In the genomic region with DNA sequence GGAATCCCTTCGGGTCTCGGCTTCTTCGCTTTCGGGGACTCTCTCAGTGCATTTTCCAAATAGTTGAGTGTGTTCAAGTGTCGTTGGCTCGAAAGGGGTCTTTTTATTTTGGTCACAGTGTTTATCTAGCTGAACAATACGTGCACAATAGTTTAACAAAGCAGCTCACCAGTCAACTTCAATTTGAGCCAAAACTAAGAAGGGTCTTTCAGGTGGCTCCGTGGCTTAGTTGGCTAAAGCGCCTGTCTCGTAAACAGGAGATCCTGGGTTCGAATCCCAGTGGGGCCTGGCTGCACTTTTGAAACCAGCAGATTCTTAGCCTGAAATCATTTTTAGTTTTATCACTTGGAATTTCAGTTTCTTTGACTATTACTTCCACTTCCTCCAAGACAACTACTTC, we compare ENCODE assay signal across 9 mouse cellular contexts. TPM values are rescaled to one million over a fixed set of nuclear protein-coding genes. Genes with fewer than 3 reads are reported as not detected.
DNase-seq lines count a peak whose midpoint lies in the region; ATAC-seq lines count a peak whose summit lies in the region.
"Had no signal": no experiment of that assay in that cellular context is flagged by ENCODE, and none has a peak within 500 bp of the region (broad histone marks: within the 10 kb centered on the region; RNA-seq: fewer than 3 reads in every experiment).

No protein-coding gene starts in this region.

- H3K9me3 ChIP-seq in hindbrain, embryonic 10.5 days, result no peaks in the 10 kb centered on the region

- H3K27ac ChIP-seq in hindbrain, embryonic 10.5 days, result peak overlapping the region; percentile 73; the same call in 1 of the 2 replicates

- DNase-seq in cerebellum, postnatal 14 days, result peak; percentile 36 to 37
- no peak for DNase-seq in cerebellum, adult 9-10 months
- peak; percentile 77 to 83 for DNase-seq in right cerebral cortex, adult 2 months (ENCODE audit: low spot score in 2 of 2)
- no peak for DNase-seq in right cerebral cortex, postnatal 4 days
- DNase-seq in hindbrain, embryonic 10.5 days (ENCODE audit: low spot score), result peak; percentile 85
- DNase-seq in urinary bladder, postnatal 14 days (ENCODE audit: low spot score), result no peak

- H3K4me1 ChIP-seq in hindbrain, embryonic 10.5 days (replicated peaks), result peaks cover 21% of the 10 kb centered on the region; the same call in 1 of the 2 replicates

- peak overlapping the region; percentile 60 for H3K4me3 ChIP-seq in hindbrain, embryonic 10.5 days

- WGBS in hindbrain, embryonic 10.5 days, result under 1% methylated on average over 11 of the region's 11 CpGs

- peaks cover 24% of the 10 kb centered on the region for H3K27me3 ChIP-seq in hindbrain, embryonic 10.5 days (ENCODE audit: insufficient read depth, poor library complexity, severe bottlenecking)

- H3K36me3 ChIP-seq in hindbrain, embryonic 10.5 days, result no peaks in the 10 kb centered on the region

- ATAC-seq in megakaryocyte progenitor cell, adult 5-6 weeks (replicated peaks; ENCODE audit: poor library complexity), result peak; percentile 30; the same call in 1 of the 2 replicates
- ATAC-seq in CD4-positive, CD25-positive, alpha-beta regulatory T cell, adult 4 months, result no peak

RNA-seq across cellular contexts. Expression of a gene that starts 28.2 kb away (rescaled TPM):
- not detected in 2 replicates for polyA plus RNA-seq in hindbrain, embryonic 10.5 days (2016; fragmentation: Nextera tagmentation; extraction: Ambion mirVana)
- not detected in 2 replicates for total RNA-seq in megakaryocyte progenitor cell, adult 5-6 weeks (2015)
- not detected in 2 replicates for total RNA-seq in megakaryocyte progenitor cell, adult 5-6 weeks (2017)
- polyA plus RNA-seq in CD4-positive, CD25-positive, alpha-beta regulatory T cell, adult 4 months (2017; shearing (Covaris generic)), result not detected
- total RNA-seq: left cerebral cortex, adult 8-10 months had no signal

RNA-seq across cellular contexts. Expression of a gene that starts 47.6 kb away (rescaled TPM):
- polyA plus RNA-seq in hindbrain, embryonic 10.5 days (2016; fragmentation: Nextera tagmentation; extraction: Ambion mirVana), result 0.12 TPM in 1 of 2 replicates, not detected in the other
- not detected in 2 replicates for total RNA-seq in megakaryocyte progenitor cell, adult 5-6 weeks (2015)
- not detected in 2 replicates for total RNA-seq in megakaryocyte progenitor cell, adult 5-6 weeks (2017)
- not detected for polyA plus RNA-seq in CD4-positive, CD25-positive, alpha-beta regulatory T cell, adult 4 months (2017; shearing (Covaris generic))

Comparison
In these comparisons a context has a peak if more than half of its experiments do, and no peak if none do; other contexts are left out.
1. DNase-seq: peak in cerebellum, postnatal 14 days (2 of 2), right cerebral cortex, adult 2 months (2 of 2) and hindbrain, embryonic 10.5 days (single experiment); none in cerebellum, adult 9-10 months (single experiment), right cerebral cortex, postnatal 4 days (single experiment) and urinary bladder, postnatal 14 days (single experiment).